Mouse (Mus musculus): ENCODE results near the gene Cacna1d. TPM values are rescaled to one million over a fixed set of nuclear protein-coding genes. Genes with fewer than 3 reads are reported as not detected.

Gene Cacna1d
- total RNA-seq, 2 experiments from 2014 or later = 52.3 to 56.0 TPM

GRCm38 (mm10) chr14:30017794-30018462 lies 473.3 kb downstream of the Cacna1d start:
- Histone ChIP-seq H3K27ac (no peak overlapping the region), H3K4me3 (no peak overlapping the region)
- no peak for DNase-seq (ENCODE audit: extremely low spot score in 1 of 2, low spot score in 2 of 2)
- no peak for TF ChIP-seq CTCF (IDR thresholded peaks at IDR 0.05)
- intact Hi-C loops (cut with DNase I) = no loop called here

- intact Hi-C loops (cut with DNase I) = no loop called here
- TF ChIP-seq CTCF (IDR thresholded peaks at IDR 0.05) = no peak
- no peak overlapping the region for H3K27ac ChIP-seq
- no peak for DNase-seq (ENCODE audit: extremely low spot score in 1 of 2, low spot score in 2 of 2)
- H3K4me3 ChIP-seq = no peak overlapping the region
Observed at GRCm38 (mm10) chr14:30016666-30017065, 474.6 kb downstream of the Cacna1d start.

- intact Hi-C loops (cut with DNase I) = no loop called here
- Histone ChIP-seq H3K4me3 (no peak overlapping the region), H3K27ac (no peak overlapping the region)
- no peak for TF ChIP-seq CTCF (IDR thresholded peaks at IDR 0.05)
- DNase-seq (ENCODE audit: extremely low spot score in 1 of 2, low spot score in 2 of 2) = no peak
Observed at GRCm38 (mm10) chr14:30015008-30015407, 476.2 kb downstream of the Cacna1d start.

- DNase-seq (ENCODE audit: extremely low spot score in 1 of 2, low spot score in 2 of 2) = no peak
- no peak overlapping the region for H3K27ac ChIP-seq
- no peak for TF ChIP-seq CTCF (IDR thresholded peaks at IDR 0.05)
- no peak overlapping the region for H3K4me3 ChIP-seq
- intact Hi-C loops (cut with DNase I) = no loop called here
Observed at GRCm38 (mm10) chr14:30014487-30014886, 476.8 kb downstream of the Cacna1d start.

GRCm38 (mm10) chr14:30011886-30012560 lies 479.2 kb downstream of the Cacna1d start:
- H3K27ac ChIP-seq = peak overlapping the region; percentile 20; the same call in 1 of the 2 replicates
- no peak for DNase-seq (ENCODE audit: extremely low spot score in 1 of 2, low spot score in 2 of 2)
- no peak overlapping the region for H3K4me3 ChIP-seq
- no peak for TF ChIP-seq CTCF (IDR thresholded peaks at IDR 0.05)
- intact Hi-C loops (cut with DNase I) = no loop called here

- intact Hi-C loops (cut with DNase I) = no loop called here
- DNase-seq (ENCODE audit: extremely low spot score in 1 of 2, low spot score in 2 of 2) = peak; percentile 46 to 47
- Histone ChIP-seq H3K27ac (peak overlapping the region; percentile 60), H3K4me3 (no peak overlapping the region)
- TF ChIP-seq CTCF (IDR thresholded peaks at IDR 0.05) = no peak
Observed at GRCm38 (mm10) chr14:30009864-30010560, 481.2 kb downstream of the Cacna1d start.

GRCm38 (mm10) chr14:30008733-30009575 lies 482.3 kb downstream of the Cacna1d start, which contains the start of the genes Il17rb and Chdh:
Il17rb (minus strand) TSS chr14:30008896.
Chdh (plus strand) TSS chr14:30009023.
- DNase-seq (ENCODE audit: extremely low spot score in 1 of 2, low spot score in 2 of 2) = peak; percentile 37 to 42
- TF ChIP-seq CTCF (IDR thresholded peaks at IDR 0.05) = no peak
- Histone ChIP-seq H3K27ac (peak within 1 kb of the TSS; percentile 60), H3K4me3 (peak within 1 kb of the TSS; percentile 42)
- intact Hi-C loops (cut with DNase I) = no loop called here

GRCm38 (mm10) chr14:29999475-29999811 lies 491.8 kb downstream of the Cacna1d start:
- intact Hi-C loops (cut with DNase I) = loop anchor here (10.0 kb wide), 1 partner anchor 515 kb away; no protein-coding TSS in a partner anchor
- no peak overlapping the region for H3K4me3 ChIP-seq
- TF ChIP-seq CTCF (IDR thresholded peaks at IDR 0.05) = no peak
- DNase-seq (ENCODE audit: extremely low spot score in 1 of 2, low spot score in 2 of 2) = no peak
- H3K27ac ChIP-seq = no peak overlapping the region

GRCm38 (mm10) chr14:29998747-29999474 lies 492.3 kb downstream of the Cacna1d start:
- TF ChIP-seq CTCF (IDR thresholded peaks at IDR 0.05) = no peak
- DNase-seq (ENCODE audit: extremely low spot score in 1 of 2, low spot score in 2 of 2) = no peak
- intact Hi-C loops (cut with DNase I) = loop anchor here (10.0 kb wide), 1 partner anchor 516 kb away; no protein-coding TSS in a partner anchor
- Histone ChIP-seq H3K27ac (no peak overlapping the region), H3K4me3 (no peak overlapping the region)

GRCm38 (mm10) chr14:29997345-29997744 lies 493.9 kb downstream of the Cacna1d start:
- no peak overlapping the region for H3K4me3 ChIP-seq
- H3K27ac ChIP-seq = no peak overlapping the region
- no peak for TF ChIP-seq CTCF (IDR thresholded peaks at IDR 0.05)
- no peak for DNase-seq (ENCODE audit: extremely low spot score in 1 of 2, low spot score in 2 of 2)
- intact Hi-C loops (cut with DNase I) = loop anchor here (10.0 kb wide), 1 partner anchor 517 kb away; no protein-coding TSS in a partner anchor
